Mouse (Mus musculus) gastrocnemius, adult 18-20 months (tissue): ENCODE measurements around the gene Camsap3. TPM values are rescaled to one million over a fixed set of nuclear protein-coding genes. Genes with fewer than 3 reads are reported as not detected.

Source experiments
- DNase-seq: peaks from one replicate; pipeline ENCODE4 v3.0.0; 2021; ENCODE audit warnings: low spot score
- total RNA-seq, 2 experiments: library from RNA; stranded (reverse); gene quantifications; 2 replicates each; pipeline ENCODE4 v1.2.3; 2021

The Camsap3 gene
- total RNA-seq, 2 experiments from 2014 or later = 0.26 to 0.41 TPM

- DNase-seq = no peak
Observed at GRCm38 (mm10) chr8:3599219-3599618, 12.1 kb downstream of the Camsap3 start.

DNA sequence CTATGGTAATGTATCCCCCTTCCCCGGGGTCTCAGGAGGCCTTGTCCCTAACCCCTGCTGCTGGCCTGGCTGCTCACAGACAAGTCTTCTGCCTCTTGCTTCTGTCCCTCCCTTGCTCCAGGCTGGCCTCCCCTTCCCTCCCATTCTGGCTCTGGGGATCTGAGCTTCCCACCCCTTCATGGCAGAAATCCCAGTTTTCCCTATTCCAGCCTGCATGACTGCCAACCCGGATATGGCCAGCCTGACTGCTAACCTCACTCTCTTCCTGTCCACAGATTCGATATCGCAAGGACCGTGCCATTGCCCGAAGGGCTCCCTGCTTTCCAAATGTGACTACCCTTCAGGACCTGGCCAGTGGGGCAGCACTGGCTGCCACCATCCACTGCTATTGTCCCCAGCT is 13.3 kb downstream of the Camsap3 start:
- peak; percentile 73 for DNase-seq

DNA sequence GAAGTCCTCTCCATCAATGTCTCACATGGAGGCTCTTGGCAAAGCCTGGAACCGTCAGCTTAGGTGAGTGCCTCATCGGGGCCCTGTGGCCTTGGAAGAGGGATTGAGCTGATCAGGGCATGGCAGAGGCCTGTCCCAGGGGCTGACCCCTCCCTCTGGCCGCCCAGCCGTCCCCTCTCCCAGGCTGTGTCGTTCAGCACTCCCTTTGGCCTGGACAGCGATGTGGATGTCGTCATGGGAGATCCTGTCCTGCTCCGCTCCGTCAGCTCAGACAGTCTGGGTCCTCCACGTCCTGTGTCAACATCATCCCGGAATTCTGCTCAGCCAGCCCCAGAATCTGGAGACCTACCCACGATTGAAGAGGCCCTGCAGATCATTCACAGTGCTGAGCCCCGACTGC is 16.3 kb downstream of the Camsap3 start:
- DNase-seq = no peak

DNA sequence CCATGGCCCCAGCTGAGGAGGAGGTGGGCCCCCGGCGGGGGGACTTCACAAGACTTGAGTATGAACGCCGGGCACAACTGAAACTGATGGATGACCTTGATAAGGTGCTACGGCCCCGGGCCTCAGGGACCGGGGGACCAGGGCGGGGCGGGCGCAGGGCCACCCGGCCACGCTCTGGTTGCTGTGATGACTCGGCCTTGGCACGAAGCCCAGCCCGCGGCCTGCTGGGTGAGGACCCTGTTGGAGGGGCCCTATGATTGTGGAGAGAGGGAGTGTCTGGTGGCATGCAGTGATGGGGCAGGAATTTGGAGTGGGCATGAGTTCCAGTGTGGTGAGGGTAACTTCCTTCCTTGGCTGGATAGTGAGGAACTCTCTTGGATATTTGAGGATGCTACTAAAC is 19.5 kb downstream of the Camsap3 start:
- no peak for DNase-seq

DNA sequence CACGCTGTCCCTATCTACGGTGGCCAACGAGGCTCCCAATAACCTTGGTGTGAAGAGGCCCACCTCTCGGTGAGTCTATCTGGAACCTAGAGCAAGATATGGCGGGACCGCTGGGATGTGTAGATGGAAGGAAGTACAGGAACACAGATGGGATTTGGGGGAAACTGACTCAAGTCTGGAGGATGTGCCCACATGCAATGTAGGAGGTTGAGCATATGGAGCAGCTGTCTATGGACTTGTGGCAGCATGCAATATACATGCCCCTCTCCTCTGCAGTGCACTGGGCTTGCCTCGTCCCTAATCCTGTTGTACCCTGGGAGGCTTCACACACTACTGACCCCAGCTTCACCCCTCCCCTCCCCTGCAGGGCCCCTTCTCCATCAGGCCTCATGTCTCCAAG is 20.7 kb downstream of the Camsap3 start:
- no peak for DNase-seq

- DNase-seq = no peak
Observed at GRCm38 (mm10) chr8:3609046-3609815, 22.1 kb downstream of the Camsap3 start.

DNA sequence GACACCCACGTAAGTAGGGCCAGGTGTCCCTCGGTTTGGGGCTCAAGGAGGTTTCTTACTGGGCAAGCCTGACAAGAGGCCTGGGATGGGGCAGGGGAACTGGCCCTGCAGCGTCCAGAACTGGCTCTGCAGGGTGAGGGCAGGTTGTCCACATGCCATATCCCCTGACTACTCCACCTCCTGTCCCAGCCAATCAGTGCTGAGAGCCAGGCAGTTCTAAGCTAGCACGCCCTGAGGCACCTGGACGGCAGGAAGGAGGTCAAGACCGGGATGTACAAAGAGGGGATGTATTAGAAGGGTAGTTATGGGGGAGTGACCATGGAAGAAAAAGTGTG is 22.7 kb downstream of the Camsap3 start:
- DNase-seq = no peak

GRCm38 (mm10) chr8:3621199-3621970 is 34.3 kb downstream of the Camsap3 start, which contains the start of the genes Xab2 and Pet100:
Gene Xab2, minus strand, starts transcription at chr8:3621316.
Gene Pet100, plus strand, starts transcription at chr8:3621548.
- DNase-seq = peak; percentile 99

- DNase-seq = no peak
Observed at GRCm38 (mm10) chr8:3622119-3622518, 35.0 kb downstream of the Camsap3 start.

DNA sequence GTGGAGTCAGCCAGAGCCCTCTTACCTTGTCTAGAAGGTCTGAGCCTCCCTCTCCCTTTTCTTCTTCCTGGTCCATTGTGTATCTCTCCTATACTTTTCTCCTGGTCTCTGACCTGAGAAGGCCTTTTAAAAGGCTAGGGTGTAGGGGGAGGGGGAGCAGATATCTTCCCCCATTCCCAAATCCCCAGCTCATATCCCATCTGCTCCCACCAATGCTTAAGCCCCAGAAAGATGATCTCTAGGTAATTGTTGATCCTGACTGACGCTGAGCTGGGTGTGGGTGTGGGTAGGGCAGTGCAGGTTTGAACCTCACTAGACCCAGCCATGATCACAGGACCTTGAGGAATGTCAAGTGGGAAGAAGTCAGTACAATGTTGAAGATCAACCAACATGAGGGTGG is 38.4 kb downstream of the Camsap3 start, which contains the start of gene Pcp2:
Gene Pcp2 (minus strand): TSS at position 101 of the 400 bp plus-strand sequence.
- no peak for DNase-seq

DNA sequence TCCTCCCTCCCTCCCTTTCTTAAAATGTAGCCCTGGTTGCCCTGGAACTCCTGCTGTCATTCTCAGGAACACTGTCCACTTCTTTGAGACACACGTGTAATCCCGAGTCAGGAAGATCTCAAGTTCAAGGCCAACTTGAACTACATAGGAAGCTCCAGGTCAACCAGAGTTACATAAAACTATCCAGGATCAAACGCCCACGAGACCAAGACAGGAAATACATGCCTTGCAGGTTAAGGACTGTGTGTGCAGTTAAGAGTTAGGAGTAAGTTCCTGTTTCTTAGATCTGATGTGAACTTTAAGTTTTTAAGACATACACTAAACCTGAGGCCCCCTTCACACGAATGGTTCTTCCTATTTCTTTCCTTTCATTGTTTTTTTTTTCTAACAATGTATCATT is 39.9 kb downstream of the Camsap3 start:
- DNase-seq = no peak

DNA sequence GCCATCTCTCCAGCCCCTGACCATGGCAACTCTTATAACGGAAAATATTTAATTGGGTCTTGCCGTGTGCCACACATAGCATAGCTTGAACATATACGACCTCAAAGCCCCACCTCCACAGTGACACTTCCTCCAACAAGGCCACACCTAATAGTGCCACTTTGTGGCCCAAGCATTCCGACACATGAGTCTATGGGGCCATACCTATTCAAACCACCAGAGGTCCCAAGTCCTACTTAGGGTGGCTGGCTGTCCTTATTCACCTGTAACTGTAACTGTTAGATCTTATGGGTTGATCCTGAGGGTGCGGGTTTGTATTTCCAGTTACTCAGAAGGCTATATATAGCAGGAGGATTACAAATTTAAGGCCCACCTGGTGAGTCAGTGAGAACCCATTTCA is 40.9 kb downstream of the Camsap3 start:
- DNase-seq = no peak

GRCm38 (mm10) chr8:3630647-3631477 is 43.8 kb downstream of the Camsap3 start, which contains the start of gene Stxbp2:
Gene Stxbp2, plus strand, starts transcription at chr8:3630955.
- DNase-seq = peak; percentile 24

- DNase-seq = no peak
Observed at GRCm38 (mm10) chr8:3631478-3631875, 44.4 kb downstream of the Camsap3 start.

- DNase-seq = peak; percentile 17
Observed at GRCm38 (mm10) chr8:3645804-3646203, 58.7 kb downstream of the Camsap3 start.

DNA sequence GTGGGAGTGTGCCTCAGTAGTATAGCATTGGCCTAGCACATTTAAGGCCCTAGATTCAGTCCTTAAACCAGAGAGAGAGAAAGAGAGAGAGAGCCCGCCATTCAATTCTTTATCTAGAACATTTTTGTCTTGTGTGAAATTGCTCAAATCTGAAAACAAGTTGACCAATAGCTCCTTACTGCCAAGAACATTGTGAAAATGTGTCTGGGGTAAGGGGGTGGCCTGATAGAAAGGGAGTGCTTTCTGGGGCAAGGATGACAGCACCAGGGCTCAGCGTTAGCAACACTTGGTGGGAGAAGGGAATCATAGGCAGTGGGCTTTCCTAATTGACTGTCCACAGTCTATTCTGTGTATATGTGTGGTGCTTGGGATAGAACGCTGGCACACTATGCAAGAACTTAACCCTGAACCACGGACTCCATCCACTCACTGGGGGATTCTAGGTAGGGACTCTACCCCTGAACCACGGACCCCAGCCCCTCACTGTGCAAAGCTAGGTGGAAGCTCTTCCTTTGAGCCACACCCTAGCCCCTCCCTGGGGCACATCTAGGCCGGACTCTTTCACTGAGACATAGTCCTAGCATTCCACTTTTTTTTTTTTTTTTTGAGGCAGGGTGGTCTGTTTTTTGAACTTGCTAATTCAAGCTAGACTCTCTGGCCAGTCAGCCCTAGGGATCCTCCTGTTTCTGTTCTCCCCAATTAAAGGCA is 59.9 kb downstream of the Camsap3 start:
- no peak for DNase-seq

GRCm38 (mm10) chr8:3647561-3647960 is 60.5 kb downstream of the Camsap3 start:
- no peak for DNase-seq

GRCm38 (mm10) chr8:3648268-3648667 is 61.2 kb downstream of the Camsap3 start:
- no peak for DNase-seq

DNA sequence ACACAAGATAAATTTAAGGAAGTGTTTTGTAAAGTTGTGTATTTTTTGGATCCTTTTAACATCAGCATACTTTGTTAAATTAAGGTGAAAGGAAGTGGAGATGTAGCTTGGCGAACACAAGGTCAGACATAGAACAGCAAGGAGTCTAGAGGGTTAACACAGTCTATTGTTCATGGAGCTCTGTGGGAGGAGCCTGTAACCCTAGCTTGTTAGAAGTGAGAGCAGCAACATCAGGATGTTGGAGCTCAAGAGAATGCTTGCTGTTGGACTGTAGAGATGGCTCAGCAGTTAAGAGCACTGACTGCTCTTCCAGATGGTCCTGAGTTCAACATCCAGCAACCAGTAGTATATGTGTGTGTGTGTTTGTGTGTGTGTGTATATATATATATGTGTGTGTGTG is 61.9 kb downstream of the Camsap3 start:
- no peak for DNase-seq

DNA sequence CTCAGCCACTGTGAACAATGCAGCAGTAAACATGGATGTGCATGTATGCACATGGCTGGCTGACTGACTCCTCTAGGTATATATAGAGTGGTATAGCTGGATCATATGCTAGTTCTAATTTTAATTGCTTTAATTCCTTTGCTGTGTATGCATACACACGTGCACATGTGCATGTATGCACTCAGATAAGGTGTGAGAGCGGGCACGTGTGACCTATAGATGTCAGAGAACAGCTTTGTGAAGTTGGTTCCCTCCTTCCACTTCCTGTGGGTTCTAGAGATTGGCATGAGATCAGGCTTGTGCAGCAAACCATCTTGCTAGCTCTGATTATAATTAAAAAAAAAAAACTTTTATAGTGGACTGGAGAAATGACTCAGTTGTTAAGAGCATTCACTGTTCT is 65.8 kb downstream of the Camsap3 start:
- DNase-seq = no peak
